Mouse (Mus musculus): ENCODE measurements around the gene Tpst1.

- TF ChIP-seq GATA1 (IDR thresholded peaks at IDR 0.05; ENCODE audit: borderline replicate concordance, low read length) (no peak), FLI1 (IDR thresholded peaks at IDR 0.05; ENCODE audit: low read length) (no peak)
Observed at GRCm38 (mm10) chr5:130078096-130078833, 5.1 kb downstream of the Tpst1 start.
